Mouse (Mus musculus): ENCODE results near the gene Gm3149.
"Not testable (repeated sequence)": the region's sequence is repeated elsewhere in the genome, so short reads cannot be mapped to it uniquely, and the experiment has no call there.

The Gm3149 gene

DNA sequence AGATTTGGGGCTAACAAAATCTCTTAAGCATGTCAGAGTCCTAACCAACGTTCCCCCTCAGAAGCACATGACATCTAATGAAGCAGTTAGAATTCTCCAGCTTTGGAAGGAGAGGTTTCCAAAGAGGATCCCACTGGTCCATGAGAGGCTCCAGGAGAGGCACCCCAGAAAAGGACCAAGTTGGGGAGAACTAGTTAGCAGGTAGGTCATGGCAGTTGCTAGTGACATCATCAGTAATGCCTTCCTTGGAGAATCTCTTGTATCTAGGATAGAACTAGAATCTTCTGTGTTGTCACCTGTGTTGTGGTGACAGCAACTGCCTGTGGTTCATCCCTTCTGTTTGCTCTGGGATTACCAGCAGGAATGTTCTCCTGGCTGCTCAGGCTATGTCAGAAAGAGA, at the start of gene Gm3149:
Gene Gm3149 (plus strand): TSS at position 301 of the 400 bp plus-strand sequence.
- DNase-seq (ENCODE audit: low read depth, low spot score): not testable (repeated sequence)

GRCm38 (mm10) chr14:4269238-4269950, 47.7 kb upstream of the Gm3149 start:
- not testable (repeated sequence) for DNase-seq (ENCODE audit: low read depth, low spot score)

- not testable (repeated sequence) for DNase-seq (ENCODE audit: low read depth, low spot score)
Measured at GRCm38 (mm10) chr14:4279828-4280227, 37.3 kb upstream of the Gm3149 start.

- not testable (repeated sequence) for DNase-seq (ENCODE audit: low read depth, low spot score)
Measured at GRCm38 (mm10) chr14:4334476-4335080, 17.5 kb downstream of the Gm3149 start, which contains the start of gene 2610042L04Rik. 2610042L04Rik (plus strand) TSS chr14:4334763.

DNA sequence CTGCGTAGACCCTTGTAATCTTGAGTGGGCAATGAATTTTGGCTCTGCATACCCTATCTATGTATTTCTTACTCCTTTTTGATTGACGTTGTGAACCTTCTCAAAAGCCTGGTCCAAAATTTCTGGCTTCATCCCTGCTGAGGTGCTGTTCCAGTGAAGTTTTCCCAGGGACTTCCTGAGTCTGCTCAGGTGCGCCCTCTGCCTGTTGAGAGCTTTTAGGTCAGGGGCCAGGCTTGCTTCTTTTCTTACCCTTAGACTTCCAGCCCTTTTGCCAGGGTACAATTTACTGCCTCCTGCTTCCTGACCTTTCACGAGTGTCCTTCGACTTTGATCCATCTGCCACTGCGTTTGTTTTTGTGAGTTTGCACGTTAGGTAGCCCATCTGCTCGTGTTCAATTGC, 18.4 kb downstream of the Gm3149 start:
- DNase-seq (ENCODE audit: low read depth, low spot score): not testable (repeated sequence)

- DNase-seq (ENCODE audit: low read depth, low spot score): not testable (repeated sequence)
Measured at GRCm38 (mm10) chr14:4368991-4369390, 51.9 kb downstream of the Gm3149 start.

DNA sequence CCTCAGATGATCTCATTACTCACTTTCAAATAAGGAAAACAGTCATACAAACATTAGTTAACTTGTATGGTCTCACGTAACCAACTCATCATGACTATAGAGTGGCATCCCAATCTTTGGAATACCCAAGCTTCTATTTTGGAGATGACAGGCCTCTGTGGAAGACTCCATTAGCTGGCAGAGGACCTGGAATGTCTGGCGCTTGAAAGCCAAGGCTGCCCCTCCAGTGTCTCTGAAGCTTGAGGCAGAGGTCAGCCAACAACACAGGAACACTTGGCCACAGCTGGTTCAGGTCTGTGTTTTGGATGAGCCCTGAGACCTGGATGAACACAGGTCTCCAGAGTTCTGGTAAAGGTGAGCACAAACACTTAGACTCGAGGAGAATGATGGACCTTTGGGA, 52.6 kb downstream of the Gm3149 start:
- DNase-seq (ENCODE audit: low read depth, low spot score): not testable (repeated sequence)

All from 3T3-L1 (cell line).